Mouse (Mus musculus): ENCODE results near the gene Tmprss7.

DNA sequence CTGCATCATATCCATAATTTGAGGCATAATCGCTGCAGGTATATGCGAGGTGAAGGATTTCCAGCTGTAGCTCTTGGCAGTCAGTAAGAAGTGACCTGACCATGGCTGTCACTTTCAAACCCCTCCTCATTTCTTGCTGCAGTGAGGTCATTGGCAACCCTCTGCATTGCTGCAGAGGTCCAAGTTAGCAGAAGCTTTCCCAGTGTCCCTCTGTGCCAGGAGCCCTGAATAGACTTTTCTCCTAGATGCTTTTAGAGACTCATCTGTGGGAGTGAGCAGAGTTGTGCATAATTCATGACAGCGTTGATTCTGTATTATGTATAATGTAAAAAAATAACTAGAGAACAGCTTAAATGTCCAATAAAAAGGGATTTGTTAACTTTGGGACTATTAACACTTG lies 8.2 kb downstream of the Tmprss7 start:
- TF ChIP-seq CTCF (conservative IDR thresholded peaks at IDR 0.05; ENCODE audit: low read length) (no peak), POU5F1 (IDR thresholded peaks at IDR 0.05; ENCODE audit: borderline replicate concordance, low read length) (no peak), NANOG (IDR thresholded peaks at IDR 0.05; ENCODE audit: borderline replicate concordance, low read length) (no peak)
